ENCODE assay signal across 20 mouse cellular contexts in genomic region chr4:138777417-138778407, GRCm38 (mm10). TPM values are rescaled to one million over a fixed set of nuclear protein-coding genes. Genes with fewer than 3 reads are reported as not detected.
A peak's percentile ranks its signal among the peaks of the same experiment; 100 is the strongest.
DNase-seq lines count a peak whose midpoint lies in the region; ATAC-seq and TF ChIP-seq lines count a peak whose summit lies in the region.
"Had no signal": no experiment of that assay in that cellular context is flagged by ENCODE, and none has a peak within 500 bp of the region (broad histone marks: within the 10 kb centered on the region; RNA-seq: fewer than 3 reads in every experiment).

No protein-coding gene starts in this region.

- no peaks in the 10 kb centered on the region for H3K27me3 ChIP-seq in lung, postnatal 0 days (replicated peaks; ENCODE audit: insufficient read depth, low read length)
- peaks cover 26% of the 10 kb centered on the region; the same call in 1 of the 2 replicates for H3K27me3 ChIP-seq in embryonic facial prominence, embryonic 10.5 days (replicated peaks; ENCODE audit: low read depth, poor library complexity, severe bottlenecking)
- no peaks in the 10 kb centered on the region for H3K27me3 ChIP-seq in hindbrain, embryonic 12.5 days
- H3K27me3 ChIP-seq: embryonic facial prominence, embryonic 13.5 days; forebrain, embryonic 13.5 days had no signal

- no peak for TF ChIP-seq CTCF in lung, postnatal 0 days (IDR thresholded peaks at IDR 0.05)

- no peak overlapping the region for H3K9ac ChIP-seq in lung, postnatal 0 days (replicated peaks; ENCODE audit: low read depth)
- no peak overlapping the region for H3K9ac ChIP-seq in hindbrain, embryonic 12.5 days
- H3K9ac ChIP-seq: embryonic facial prominence, embryonic 13.5 days; forebrain, embryonic 13.5 days; heart, embryonic 15.5 days; liver, embryonic 12.5 days had no signal

- no peak overlapping the region for H3K4me2 ChIP-seq in lung, postnatal 0 days (replicated peaks; ENCODE audit: low read depth, low read length)
- H3K4me2 ChIP-seq in hindbrain, embryonic 12.5 days (replicated peaks): 0 out of 2 replicates have a peak overlapping the region, but pooled peaks have one; percentile 0
- H3K4me2 ChIP-seq: embryonic facial prominence, embryonic 13.5 days; forebrain, embryonic 13.5 days; heart, embryonic 15.5 days; liver, embryonic 12.5 days had no signal

- H3K27ac ChIP-seq in lung, postnatal 0 days (ENCODE audit: low read length): no peak overlapping the region
- H3K27ac ChIP-seq in embryonic facial prominence, embryonic 10.5 days (replicated peaks): no peak overlapping the region; the same call in 1 of the 2 replicates
- H3K27ac ChIP-seq in hindbrain, embryonic 12.5 days: peak overlapping the region; percentile 70; the same call in 1 of the 2 replicates
- H3K27ac ChIP-seq: embryonic facial prominence, embryonic 13.5 days; forebrain, embryonic 13.5 days; heart, embryonic 15.5 days; liver, embryonic 12.5 days had no signal

- no peak for TF ChIP-seq EP300 in lung, postnatal 0 days (IDR thresholded peaks at IDR 0.05)

- no peaks in the 10 kb centered on the region for H3K36me3 ChIP-seq in lung, postnatal 0 days (ENCODE audit: insufficient read depth, low read length)
- no peaks in the 10 kb centered on the region for H3K36me3 ChIP-seq in embryonic facial prominence, embryonic 10.5 days (replicated peaks)
- H3K36me3 ChIP-seq in hindbrain, embryonic 12.5 days: no peaks in the 10 kb centered on the region
- H3K36me3 ChIP-seq: embryonic facial prominence, embryonic 13.5 days; heart, embryonic 15.5 days; liver, embryonic 12.5 days had no signal

- no peak overlapping the region for H3K4me3 ChIP-seq in lung, postnatal 0 days (ENCODE audit: low read depth, low read length)
- no peak overlapping the region for H3K4me3 ChIP-seq in embryonic facial prominence, embryonic 10.5 days
- H3K4me3 ChIP-seq in hindbrain, embryonic 12.5 days: no peak overlapping the region
- H3K4me3 ChIP-seq: embryonic facial prominence, embryonic 13.5 days; forebrain, embryonic 13.5 days; heart, embryonic 15.5 days; liver, embryonic 12.5 days had no signal

- 36% methylated on average over 20 of the region's 20 CpGs for WGBS in lung, postnatal 0 days
- WGBS in embryonic facial prominence, embryonic 10.5 days: 47% methylated on average over 20 of the region's 20 CpGs
- 47% methylated on average over 17 of the region's 20 CpGs for WGBS in hindbrain, embryonic 12.5 days

- peak; percentile 16 for DNase-seq in lung, postnatal 0 days (ENCODE audit: low spot score)
- no peak for DNase-seq in lung, postnatal 14 days
- peak; percentile 34 for DNase-seq in embryonic facial prominence, embryonic 10.5 days (ENCODE audit: low spot score)
- peak; percentile 17 for DNase-seq in neural tube, embryonic 10.5 days (ENCODE audit: extremely low spot score, low spot score)
- no peak for DNase-seq in cerebellum, adult 9-11 months
- no peak for DNase-seq in testis, postnatal 14 days (ENCODE audit: low spot score)
- DNase-seq in layer of hippocampus, postnatal 25 days (ENCODE audit: extremely low spot score in 1 of 2, low spot score in 1 of 2): no peak
- DNase-seq: adrenal gland, postnatal 25 days; cerebellum, adult 11 months; kidney, adult 18-20 months; kidney, postnatal 4 days; lung, postnatal 10 days; thymus, adult 18-20 months had no signal

- no peak for ATAC-seq in lung, postnatal 0 days
- ATAC-seq in hindbrain, embryonic 12.5 days (ENCODE audit: low FRiP score): no peak
- ATAC-seq: forebrain, embryonic 13.5 days; liver, embryonic 12.5 days had no signal

- H3K9me3 ChIP-seq in lung, postnatal 0 days (ENCODE audit: low read length): no peaks in the 10 kb centered on the region
- no peaks in the 10 kb centered on the region for H3K9me3 ChIP-seq in embryonic facial prominence, embryonic 10.5 days
- no peaks in the 10 kb centered on the region for H3K9me3 ChIP-seq in hindbrain, embryonic 12.5 days (replicated peaks)
- H3K9me3 ChIP-seq: embryonic facial prominence, embryonic 13.5 days; forebrain, embryonic 13.5 days; heart, embryonic 15.5 days; liver, embryonic 12.5 days had no signal

- H3K4me1 ChIP-seq in lung, postnatal 0 days (ENCODE audit: insufficient read depth, low read depth, low read length): no peaks in the 10 kb centered on the region
- H3K4me1 ChIP-seq in embryonic facial prominence, embryonic 10.5 days: peaks cover 13% of the 10 kb centered on the region
- H3K4me1 ChIP-seq in hindbrain, embryonic 12.5 days: peaks cover 16% of the 10 kb centered on the region
- H3K4me1 ChIP-seq: forebrain, embryonic 13.5 days; heart, embryonic 15.5 days; liver, embryonic 12.5 days had no signal

RNA-seq across cellular contexts. Expression of gene Pla2g2d, which starts 2.2 kb away (rescaled TPM):
- not detected in 2 replicates for polyA plus RNA-seq in lung, postnatal 0 days (2015; fragmentation: Nextera tagmentation; extraction: Ambion mirVana)
- 0.26 and 0.80 TPM in 2 replicates for polyA plus RNA-seq in embryonic facial prominence, embryonic 10.5 days (2016; fragmentation: Nextera tagmentation; extraction: Ambion mirVana)
- 0.61 and 0.91 TPM in 2 replicates for polyA plus RNA-seq in hindbrain, embryonic 12.5 days (2016; fragmentation: Nextera tagmentation; extraction: Ambion mirVana)
- under 1 TPM; 0.28 to 0.54 TPM for total RNA-seq in layer of hippocampus, postnatal 25 days (2021)
- total RNA-seq: gastrocnemius, postnatal 4 days had no signal
- polyA plus RNA-seq: heart, embryonic 15.5 days had no signal

RNA-seq across cellular contexts. Expression of gene Pla2g2f, which starts 20.3 kb away (rescaled TPM):
- polyA plus RNA-seq in lung, postnatal 0 days (2015; fragmentation: Nextera tagmentation; extraction: Ambion mirVana): not detected in 2 replicates
- not detected in 2 replicates for polyA plus RNA-seq in embryonic facial prominence, embryonic 10.5 days (2016; fragmentation: Nextera tagmentation; extraction: Ambion mirVana)
- 0.14 TPM in 1 of 2 replicates, not detected in the other for polyA plus RNA-seq in hindbrain, embryonic 12.5 days (2016; fragmentation: Nextera tagmentation; extraction: Ambion mirVana)
- total RNA-seq in layer of hippocampus, postnatal 25 days (2021): 1 to 10 TPM; 1.5 to 1.6 TPM
- total RNA-seq: gastrocnemius, postnatal 4 days had no signal
- polyA plus RNA-seq: forebrain, embryonic 13.5 days; liver, embryonic 12.5 days had no signal

RNA-seq across cellular contexts. Expression of gene Ubxn10, which starts 40.7 kb away (rescaled TPM):
- 10.1 and 11.7 TPM in 2 replicates for polyA plus RNA-seq in lung, postnatal 0 days (2015; fragmentation: Nextera tagmentation; extraction: Ambion mirVana)
- 1.3 and 1.4 TPM in 2 replicates for polyA plus RNA-seq in embryonic facial prominence, embryonic 10.5 days (2016; fragmentation: Nextera tagmentation; extraction: Ambion mirVana)
- 3.8 and 4.5 TPM in 2 replicates for polyA plus RNA-seq in hindbrain, embryonic 12.5 days (2016; fragmentation: Nextera tagmentation; extraction: Ambion mirVana)
- total RNA-seq in layer of hippocampus, postnatal 25 days (2021): 1 to 10 TPM; 1.3 to 1.6 TPM

RNA-seq across cellular contexts. Expression of gene Pla2g2c, which starts 53.1 kb away (rescaled TPM):
- 0.43 and 0.53 TPM in 2 replicates for polyA plus RNA-seq in lung, postnatal 0 days (2015; fragmentation: Nextera tagmentation; extraction: Ambion mirVana)
- polyA plus RNA-seq in embryonic facial prominence, embryonic 10.5 days (2016; fragmentation: Nextera tagmentation; extraction: Ambion mirVana): 0.52 and 0.65 TPM in 2 replicates
- polyA plus RNA-seq in hindbrain, embryonic 12.5 days (2016; fragmentation: Nextera tagmentation; extraction: Ambion mirVana): 0.46 and 0.64 TPM in 2 replicates
- under 1 TPM in 1 of 2 experiments, not detected in 1; 0.21 TPM for total RNA-seq in layer of hippocampus, postnatal 25 days (2021)
- polyA plus RNA-seq: spleen, adult 2 months had no signal

Comparison
In these comparisons a context has a peak if more than half of its experiments do, and no peak if none do; other contexts are left out.
1. DNase-seq: peak in lung, postnatal 0 days (single experiment), embryonic facial prominence, embryonic 10.5 days (single experiment) and neural tube, embryonic 10.5 days (single experiment); none in lung, postnatal 14 days (single experiment), cerebellum, adult 9-11 months (single experiment), testis, postnatal 14 days (single experiment) and layer of hippocampus, postnatal 25 days (0 of 2).